Mouse (Mus musculus) Muller cell, postnatal 12 days (primary cell): ENCODE results near the gene A830005F24Rik.
A peak's percentile ranks its signal among the peaks of the same experiment; 100 is the strongest.
"Not testable (repeated sequence)": the region's sequence is repeated elsewhere in the genome, so short reads cannot be mapped to it uniquely, and the experiment has no call there.

Experiments
- DNase-seq: peaks from one replicate; pipeline ENCODE4 v3.0.0-alpha.2; 2015; ENCODE audit errors: inconsistent ontology term

Gene A830005F24Rik

DNA sequence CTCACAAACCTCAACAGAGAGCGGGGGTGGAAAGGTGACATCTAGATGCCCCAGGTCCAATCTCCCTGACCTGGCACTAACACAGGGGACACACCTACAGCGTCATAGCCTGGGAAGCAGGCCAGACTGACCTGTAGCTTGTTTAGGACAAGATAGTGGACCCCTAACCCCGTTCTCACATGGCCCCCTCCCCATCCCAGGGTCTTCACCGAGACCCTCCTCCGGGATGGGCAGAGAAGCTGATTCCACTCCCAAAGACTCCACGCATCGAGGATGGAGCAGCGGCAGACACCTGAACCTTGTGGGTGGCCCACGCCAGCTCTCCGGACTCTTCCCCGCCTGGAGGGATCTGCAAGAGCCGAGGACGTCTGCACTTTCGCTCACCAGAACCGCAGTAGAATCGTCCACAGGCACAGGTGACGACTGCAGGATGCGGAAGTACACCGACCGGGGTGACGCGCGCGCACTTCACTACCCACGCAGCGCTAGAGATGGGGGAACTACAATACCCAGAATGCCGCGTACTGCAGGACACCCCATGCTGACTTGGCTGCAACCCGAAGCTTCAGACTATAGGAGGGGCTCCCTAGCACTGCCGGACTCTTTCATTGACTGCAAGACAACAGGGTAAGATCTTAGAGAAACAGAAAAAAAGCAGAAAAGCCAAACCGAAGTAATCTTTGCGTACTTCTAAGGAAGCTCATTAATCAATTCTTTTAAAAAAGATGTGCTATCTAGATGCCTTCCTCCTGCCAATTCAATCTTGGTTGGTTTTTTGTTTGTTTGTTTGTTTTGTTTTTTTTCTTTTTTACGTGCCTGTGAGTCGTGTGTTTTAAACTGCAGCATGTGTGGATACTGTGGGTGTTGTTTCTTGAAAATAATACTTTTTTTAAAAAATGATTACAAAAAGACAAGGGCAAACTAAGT lies at the start of gene A830005F24Rik, which contains the start of gene Zfp169:
A830005F24Rik (plus strand) TSS at position 568 of the 927 bp plus-strand sequence.
Zfp169 (minus strand) TSS at position 449 of the 927 bp plus-strand sequence.
- peak; percentile 84 for DNase-seq

DNA sequence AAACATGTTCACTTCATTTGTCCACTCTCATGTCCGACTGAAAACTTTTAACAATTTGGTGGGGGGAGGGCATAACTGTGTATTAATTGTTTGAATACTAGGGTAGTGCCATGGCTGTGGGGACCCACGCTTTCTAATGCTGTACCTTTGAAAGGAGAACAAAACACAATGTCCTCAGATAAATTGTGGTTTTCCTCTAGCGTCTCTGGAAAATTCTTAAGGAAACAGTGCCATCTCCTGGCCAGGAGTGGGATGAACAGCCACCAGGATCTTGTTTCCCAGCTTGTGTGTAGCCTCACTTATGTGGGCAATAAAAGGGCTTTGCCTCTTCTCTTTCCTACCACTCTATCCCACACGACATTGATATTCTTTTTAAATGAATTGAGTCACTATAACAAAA lies 49.2 kb upstream of the A830005F24Rik start:
- peak; percentile 62 for DNase-seq

- DNase-seq, result no peak
Observed at GRCm38 (mm10) chr13:48466186-48466585, 47.2 kb upstream of the A830005F24Rik start.

GRCm38 (mm10) chr13:48468656-48469180 lies 44.7 kb upstream of the A830005F24Rik start:
- DNase-seq, result no peak

DNA sequence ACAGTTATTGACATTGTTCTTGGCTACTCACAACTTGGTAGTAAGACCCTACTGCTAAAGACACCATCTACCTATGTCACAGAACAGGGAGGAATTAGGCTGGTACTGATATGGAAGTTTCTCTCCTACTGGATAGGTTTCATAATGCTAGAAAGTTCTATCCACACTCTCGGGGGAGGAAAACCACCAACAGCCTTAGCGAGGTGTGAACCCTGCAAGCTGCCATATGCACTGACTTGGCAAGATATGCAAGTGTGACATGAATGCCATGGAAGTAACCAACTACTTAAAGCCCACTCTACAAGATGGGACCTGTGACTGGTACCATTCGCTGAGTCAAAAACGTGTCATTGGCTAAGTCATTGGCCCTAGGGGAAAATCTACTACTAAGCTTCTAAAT lies 29.8 kb upstream of the A830005F24Rik start:
- no peak for DNase-seq

- no peak for DNase-seq
Observed at GRCm38 (mm10) chr13:48490396-48491182, 22.8 kb upstream of the A830005F24Rik start.

GRCm38 (mm10) chr13:48493183-48493582 lies 20.2 kb upstream of the A830005F24Rik start:
- peak; percentile 22 for DNase-seq

- peak; percentile 38 for DNase-seq
Observed at GRCm38 (mm10) chr13:48497693-48498221, 15.6 kb upstream of the A830005F24Rik start.

DNA sequence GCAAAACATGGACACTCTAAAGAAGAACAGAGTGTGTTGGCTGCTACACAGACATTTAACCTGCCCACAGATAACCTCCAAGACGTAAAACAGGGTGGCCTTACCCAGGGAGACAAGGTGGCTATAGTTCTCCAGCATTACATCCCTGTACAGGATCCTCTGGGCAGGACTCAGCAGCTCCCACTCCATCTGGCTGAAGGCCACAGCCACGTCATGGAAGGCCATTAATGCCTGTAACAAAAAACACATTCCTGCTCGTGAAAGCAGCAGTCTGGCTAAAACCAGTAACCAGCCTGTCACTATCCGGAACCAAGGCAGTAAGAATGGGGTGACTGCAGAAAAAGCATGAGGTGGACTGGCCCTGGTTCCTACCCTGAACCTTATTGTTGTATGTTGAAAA lies 14.7 kb upstream of the A830005F24Rik start:
- peak; percentile 66 for DNase-seq

DNA sequence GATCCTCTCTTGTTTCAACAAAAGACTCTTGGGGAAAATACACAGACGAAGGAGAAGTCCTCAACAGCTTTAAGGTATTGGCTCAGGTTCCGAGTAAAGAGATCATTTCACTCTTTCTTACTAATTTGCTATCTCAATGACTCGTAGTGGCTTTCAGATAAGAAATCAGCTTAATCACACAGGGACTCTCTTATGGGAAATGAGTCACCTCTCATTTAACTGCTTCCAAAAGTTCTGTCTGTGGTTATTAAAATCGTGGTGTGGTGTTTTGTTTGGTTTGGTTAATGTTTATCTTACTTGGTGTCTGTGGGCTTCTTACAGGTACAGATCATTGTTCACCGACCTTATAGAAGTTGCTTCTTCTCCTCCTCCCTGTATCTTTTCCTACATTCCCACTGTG lies 10.9 kb upstream of the A830005F24Rik start:
- no peak for DNase-seq

- no peak for DNase-seq
Observed at GRCm38 (mm10) chr13:48508661-48509060, 4.7 kb upstream of the A830005F24Rik start.

GRCm38 (mm10) chr13:48515861-48516260 lies 2.5 kb downstream of the A830005F24Rik start:
- no peak for DNase-seq

DNA sequence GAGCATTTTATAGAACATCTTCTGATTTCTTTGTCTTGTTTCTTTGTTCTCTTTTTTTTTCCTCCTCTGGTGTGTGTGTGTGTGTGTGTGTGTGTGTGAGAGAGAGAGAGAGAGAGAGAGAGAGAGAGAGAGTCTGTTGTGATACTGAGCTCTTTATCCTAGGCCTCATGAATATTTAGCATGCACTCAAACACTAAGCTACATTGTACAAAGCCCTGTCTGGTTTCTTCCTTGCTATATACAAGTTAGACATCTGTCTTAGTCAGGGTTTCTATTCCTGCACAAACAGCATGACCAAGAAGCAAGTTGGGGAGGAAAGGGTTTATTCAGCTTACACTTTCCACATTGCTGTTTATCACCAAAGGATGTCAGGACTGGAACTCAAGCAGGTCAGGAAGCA lies 5.8 kb downstream of the A830005F24Rik start:
- DNase-seq, result not testable (repeated sequence)

GRCm38 (mm10) chr13:48525745-48526144 lies 12.4 kb downstream of the A830005F24Rik start:
- no peak for DNase-seq

DNA sequence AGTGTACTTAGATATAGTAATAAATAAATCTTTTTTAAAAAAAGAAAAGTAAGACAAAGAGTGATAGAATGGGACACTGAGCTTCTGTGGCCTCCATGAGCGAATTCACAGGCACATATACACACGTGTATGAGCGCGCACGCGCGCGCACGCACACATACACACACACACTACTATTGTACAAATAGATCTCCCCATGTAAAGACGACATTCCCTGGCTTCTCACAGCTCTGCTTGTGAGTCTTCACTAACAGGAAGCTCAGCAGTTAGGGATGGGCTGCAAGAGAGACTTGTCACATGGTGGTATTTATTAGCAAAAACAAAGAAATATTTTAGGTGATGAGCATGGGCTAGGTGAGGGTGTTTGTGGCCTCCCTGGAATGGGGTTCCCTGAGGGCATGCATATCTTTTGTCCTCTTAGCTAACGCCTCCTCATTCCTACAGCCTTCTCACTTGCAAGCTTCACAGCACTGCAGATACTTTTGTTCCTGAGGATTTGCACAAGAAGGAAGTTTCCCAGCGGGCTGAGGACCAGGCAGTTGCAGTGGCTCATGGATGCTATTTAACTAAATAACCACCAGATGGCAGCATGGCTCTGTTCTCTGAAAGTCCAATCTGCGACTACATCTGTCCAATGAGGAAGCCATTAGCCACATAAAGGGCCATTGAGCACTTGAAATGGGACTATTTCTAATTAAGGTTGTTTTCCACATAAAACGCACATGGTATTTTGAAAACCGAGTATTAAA lies 14.9 kb downstream of the A830005F24Rik start:
- DNase-seq, result peak; percentile 80

DNA sequence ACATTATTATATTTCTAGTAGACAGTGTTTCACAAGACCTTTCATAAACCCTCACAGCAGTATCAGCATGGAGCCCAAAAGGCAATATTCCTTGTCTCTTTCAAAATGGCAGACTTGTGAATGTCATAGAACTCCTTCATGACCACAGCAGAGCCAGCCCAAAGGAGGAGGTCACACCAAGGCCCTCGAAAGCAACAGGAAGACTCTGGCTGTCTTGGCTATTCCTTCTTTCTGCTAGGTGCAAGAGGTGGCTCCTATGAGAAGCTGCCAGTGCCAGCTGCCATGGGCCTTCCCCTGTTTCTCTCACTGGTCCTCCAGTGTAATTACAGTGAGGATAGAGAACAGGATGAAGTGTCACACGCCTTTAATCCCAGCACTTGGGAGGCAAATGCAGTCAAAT lies 15.7 kb downstream of the A830005F24Rik start:
- no peak for DNase-seq

- DNase-seq, result no peak
Observed at GRCm38 (mm10) chr13:48530685-48531084, 17.3 kb downstream of the A830005F24Rik start.

DNA sequence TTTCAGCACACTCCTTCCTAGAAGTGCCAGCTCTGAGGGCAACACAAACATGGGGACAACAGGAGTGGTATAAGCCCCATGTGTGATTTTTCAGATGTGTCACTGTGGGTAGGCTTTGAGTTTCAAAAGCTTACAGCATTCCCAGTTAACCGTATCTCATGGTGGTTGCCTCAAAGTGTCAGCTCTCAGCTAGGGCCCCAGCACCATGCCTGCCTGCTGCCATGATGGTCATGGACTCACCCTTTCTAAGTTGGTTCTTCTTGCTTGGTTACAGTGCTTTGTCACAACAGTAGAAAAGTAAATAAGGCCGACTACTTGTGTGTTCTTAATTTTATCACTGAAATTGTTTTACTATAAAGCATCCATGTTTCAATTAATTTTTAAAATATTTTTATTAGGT lies 18.1 kb downstream of the A830005F24Rik start:
- DNase-seq, result no peak

DNA sequence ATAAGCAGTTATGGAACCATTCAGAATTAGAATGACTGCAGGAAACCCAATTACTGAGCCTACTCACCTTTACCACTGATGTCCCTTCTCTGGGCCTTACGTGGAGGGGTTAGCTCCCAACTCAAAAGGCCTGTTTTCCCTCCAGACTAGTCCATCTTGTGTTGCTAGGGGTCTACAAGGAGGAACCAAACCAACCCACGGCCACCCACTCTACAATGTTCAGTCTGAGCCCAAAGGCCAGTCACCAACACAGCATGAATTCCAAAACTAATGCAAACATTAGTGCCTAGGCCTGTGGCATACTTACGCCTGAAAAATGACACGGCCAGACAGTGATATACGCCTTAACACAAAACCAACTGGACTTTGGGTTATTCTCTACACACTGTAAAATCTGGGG lies 20.1 kb downstream of the A830005F24Rik start:
- DNase-seq, result no peak

GRCm38 (mm10) chr13:48540488-48540887 lies 27.1 kb downstream of the A830005F24Rik start:
- no peak for DNase-seq

DNA sequence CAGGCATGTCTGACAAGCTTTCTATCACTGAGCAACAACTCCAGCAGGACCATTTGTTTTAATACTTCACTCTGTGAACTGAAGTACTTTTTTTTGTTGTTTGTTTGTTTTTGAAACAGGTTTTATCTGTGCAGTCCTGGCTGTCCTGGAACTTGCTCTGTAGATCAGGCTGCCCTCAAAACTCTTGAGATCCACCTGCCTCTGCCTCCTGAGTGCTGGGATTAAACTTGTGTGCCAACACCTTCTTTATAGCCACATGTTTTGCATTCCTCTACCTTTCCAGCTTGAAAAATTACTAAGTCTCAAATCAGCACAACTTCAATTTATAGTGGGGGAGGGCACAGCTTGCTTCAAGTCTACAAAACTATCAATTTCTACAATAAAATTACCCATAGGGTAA lies 31.0 kb downstream of the A830005F24Rik start:
- no peak for DNase-seq
